Mouse (Mus musculus): Measurements from ENCODE around the gene Wdr46. TPM values are rescaled to one million over a fixed set of nuclear protein-coding genes. Genes with fewer than 3 reads are reported as not detected.
"Not testable (repeated sequence)": the region's sequence is repeated elsewhere in the genome, so short reads cannot be mapped to it uniquely, and the experiment has no call there.

The Wdr46 gene
- polyA plus RNA-seq, 1 experiment from 2014 or later, result 42.6 TPM

DNA sequence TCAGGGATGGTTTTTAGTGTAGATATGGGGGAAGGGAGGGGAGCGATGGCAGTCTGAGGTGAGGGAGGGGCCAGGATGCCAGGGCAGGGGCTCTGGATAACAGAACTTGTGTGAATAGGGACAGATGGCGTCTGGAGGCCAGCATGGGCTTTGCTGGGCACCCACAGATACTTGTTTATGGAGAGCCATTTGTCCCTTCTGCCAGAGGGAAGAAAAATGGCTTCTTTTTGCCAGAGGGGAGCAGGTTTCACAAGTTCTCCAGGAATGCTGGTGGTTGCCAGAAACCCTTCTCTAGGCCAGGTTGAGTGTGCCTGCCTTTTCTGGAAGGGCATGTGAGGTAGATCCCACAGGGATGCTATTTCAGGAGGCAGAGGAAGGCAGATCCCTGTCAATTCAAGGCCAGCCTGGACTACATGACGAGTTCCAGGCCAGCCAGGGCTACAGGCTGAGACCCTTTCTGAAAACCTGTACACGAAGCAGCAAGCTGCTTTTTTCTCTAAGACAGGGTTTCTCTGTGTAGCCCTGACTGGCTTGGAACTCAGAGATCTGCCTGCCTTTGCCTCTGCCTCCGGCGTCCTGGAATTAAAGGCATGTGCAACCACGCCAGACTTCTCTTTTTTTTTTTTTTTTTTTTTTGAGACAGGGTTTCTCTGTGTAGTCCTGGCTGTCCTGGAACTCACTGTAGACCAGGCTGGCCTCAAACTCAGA, 40.0 kb upstream of the Wdr46 start:
- Histone ChIP-seq H3K4me3 (ENCODE audit: low read depth, low read length) (no peak overlapping the region), H3K9me3 (ENCODE audit: control insufficient read depth, low read length) (no peaks in the 10 kb centered on the region), H3K9ac (ENCODE audit: low read length) (no peak overlapping the region), H3K4me2 (ENCODE audit: low read depth, low read length, severe bottlenecking) (no peak overlapping the region), H3K36me3 (ENCODE audit: control insufficient read depth, insufficient read depth, low read length) (no peaks in the 10 kb centered on the region), H3K27ac (ENCODE audit: low read depth, low read length) (no peak overlapping the region), H3K27me3 (ENCODE audit: control insufficient read depth, insufficient read depth, low read length) (no peaks in the 10 kb centered on the region), H3K4me1 (replicated peaks; ENCODE audit: control insufficient read depth, insufficient read depth, low read length) (no peaks in the 10 kb centered on the region)
- no peak for DNase-seq (ENCODE audit: low spot score)
- WGBS, result 75% methylated on average over 7 of the region's 7 CpGs
- ATAC-seq (replicated peaks; ENCODE audit: low FRiP score), result no peak

DNA sequence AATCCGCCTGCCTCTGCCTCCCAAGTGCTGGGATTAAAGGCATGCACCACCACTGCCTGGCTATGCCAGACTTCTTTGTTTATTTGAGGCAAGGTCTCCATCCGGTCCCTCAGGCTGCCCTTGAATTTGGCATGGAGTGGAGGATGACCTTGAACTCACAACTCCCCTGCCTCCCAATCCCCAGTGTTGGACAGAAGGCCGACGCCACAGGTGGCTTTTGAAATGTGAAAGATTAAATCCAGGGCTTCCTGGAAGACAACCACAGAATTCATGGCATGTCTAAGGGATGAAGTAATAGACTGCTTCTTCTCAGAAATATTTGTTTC, 39.5 kb upstream of the Wdr46 start:
- H3K27me3 ChIP-seq (ENCODE audit: control insufficient read depth, insufficient read depth, low read length), result no peaks in the 10 kb centered on the region
- DNase-seq (ENCODE audit: low spot score) (no peak), ATAC-seq (replicated peaks; ENCODE audit: low FRiP score) (no peak)
- H3K9ac ChIP-seq (ENCODE audit: low read length), result no peak overlapping the region
- H3K27ac ChIP-seq (ENCODE audit: low read depth, low read length), result no peak overlapping the region
- H3K4me3 ChIP-seq (ENCODE audit: low read depth, low read length), result no peak overlapping the region
- no peaks in the 10 kb centered on the region for H3K36me3 ChIP-seq (ENCODE audit: control insufficient read depth, insufficient read depth, low read length)
- no peaks in the 10 kb centered on the region for H3K9me3 ChIP-seq (ENCODE audit: control insufficient read depth, low read length)
- WGBS, result 82% methylated on average over 4 of the region's 4 CpGs
- H3K4me1 ChIP-seq (replicated peaks; ENCODE audit: control insufficient read depth, insufficient read depth, low read length), result no peaks in the 10 kb centered on the region
- no peak overlapping the region for H3K4me2 ChIP-seq (ENCODE audit: low read depth, low read length, severe bottlenecking)

DNA sequence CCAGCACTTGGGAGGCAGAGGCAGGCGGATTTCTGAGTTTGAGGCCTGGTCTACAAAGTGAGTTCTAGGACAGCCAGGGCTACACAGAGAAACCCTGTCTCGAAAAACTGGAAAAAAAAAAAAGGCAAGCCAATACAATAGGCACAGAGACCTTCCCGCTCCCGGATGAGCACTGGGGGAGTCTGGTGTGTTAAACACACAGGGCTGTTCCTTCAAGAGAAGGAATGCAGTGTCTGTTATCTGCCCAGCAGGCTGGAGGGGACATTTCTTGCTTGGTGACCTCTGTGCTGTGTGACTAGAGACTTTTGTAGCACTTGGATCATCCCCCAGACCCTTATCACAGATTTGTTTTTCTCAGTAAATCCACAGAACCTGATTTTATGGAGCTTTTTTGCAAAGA, 38.8 kb upstream of the Wdr46 start:
- no peak overlapping the region for H3K27ac ChIP-seq (ENCODE audit: low read depth, low read length)
- ATAC-seq (replicated peaks; ENCODE audit: low FRiP score), result no peak
- WGBS, result 76% methylated on average over 4 of the region's 4 CpGs
- no peaks in the 10 kb centered on the region for H3K9me3 ChIP-seq (ENCODE audit: control insufficient read depth, low read length)
- no peaks in the 10 kb centered on the region for H3K36me3 ChIP-seq (ENCODE audit: control insufficient read depth, insufficient read depth, low read length)
- DNase-seq (ENCODE audit: low spot score), result no peak
- no peaks in the 10 kb centered on the region for H3K4me1 ChIP-seq (replicated peaks; ENCODE audit: control insufficient read depth, insufficient read depth, low read length)
- H3K9ac ChIP-seq (ENCODE audit: low read length), result no peak overlapping the region
- H3K4me3 ChIP-seq (ENCODE audit: low read depth, low read length), result no peak overlapping the region
- H3K4me2 ChIP-seq (ENCODE audit: low read depth, low read length, severe bottlenecking), result no peak overlapping the region
- H3K27me3 ChIP-seq (ENCODE audit: control insufficient read depth, insufficient read depth, low read length), result no peaks in the 10 kb centered on the region

GRCm38 (mm10) chr17:33902079-33902478, 38.4 kb upstream of the Wdr46 start:
- Histone ChIP-seq H3K9me3 (ENCODE audit: control insufficient read depth, low read length) (no peaks in the 10 kb centered on the region), H3K9ac (ENCODE audit: low read length) (no peak overlapping the region), H3K27ac (ENCODE audit: low read depth, low read length) (no peak overlapping the region), H3K36me3 (ENCODE audit: control insufficient read depth, insufficient read depth, low read length) (no peaks in the 10 kb centered on the region), H3K27me3 (ENCODE audit: control insufficient read depth, insufficient read depth, low read length) (no peaks in the 10 kb centered on the region), H3K4me3 (ENCODE audit: low read depth, low read length) (no peak overlapping the region), H3K4me1 (replicated peaks; ENCODE audit: control insufficient read depth, insufficient read depth, low read length) (no peaks in the 10 kb centered on the region), H3K4me2 (ENCODE audit: low read depth, low read length, severe bottlenecking) (no peak overlapping the region)
- no peak for ATAC-seq (replicated peaks; ENCODE audit: low FRiP score)
- WGBS, result 87% methylated on average over 4 of the region's 4 CpGs
- no peak for DNase-seq (ENCODE audit: low spot score)

GRCm38 (mm10) chr17:33902491-33902890, 38.0 kb upstream of the Wdr46 start:
- H3K4me1 ChIP-seq (replicated peaks; ENCODE audit: control insufficient read depth, insufficient read depth, low read length), result no peaks in the 10 kb centered on the region
- no peak overlapping the region for H3K9ac ChIP-seq (ENCODE audit: low read length)
- DNase-seq (ENCODE audit: low spot score) (no peak), ATAC-seq (replicated peaks; ENCODE audit: low FRiP score) (no peak)
- no peak overlapping the region for H3K27ac ChIP-seq (ENCODE audit: low read depth, low read length)
- whole genome bisulfite sequencing, result 90% methylated on average over 7 of the region's 7 CpGs
- no peak overlapping the region for H3K4me2 ChIP-seq (ENCODE audit: low read depth, low read length, severe bottlenecking)
- H3K36me3 ChIP-seq (ENCODE audit: control insufficient read depth, insufficient read depth, low read length), result no peaks in the 10 kb centered on the region
- H3K27me3 ChIP-seq (ENCODE audit: control insufficient read depth, insufficient read depth, low read length), result no peaks in the 10 kb centered on the region
- H3K9me3 ChIP-seq (ENCODE audit: control insufficient read depth, low read length), result no peaks in the 10 kb centered on the region
- no peak overlapping the region for H3K4me3 ChIP-seq (ENCODE audit: low read depth, low read length)

- ATAC-seq (replicated peaks; ENCODE audit: low FRiP score); H3K36me3 ChIP-seq (ENCODE audit: control insufficient read depth, insufficient read depth, low read length); H3K9me3 ChIP-seq (ENCODE audit: control insufficient read depth, low read length); H3K4me3 ChIP-seq (ENCODE audit: low read depth, low read length); H3K27me3 ChIP-seq (ENCODE audit: control insufficient read depth, insufficient read depth, low read length); DNase-seq (ENCODE audit: low spot score); H3K9ac ChIP-seq (ENCODE audit: low read length); H3K27ac ChIP-seq (ENCODE audit: low read depth, low read length); H3K4me1 ChIP-seq (replicated peaks; ENCODE audit: control insufficient read depth, insufficient read depth, low read length); H3K4me2 ChIP-seq (ENCODE audit: low read depth, low read length, severe bottlenecking): not testable (repeated sequence)
- 79% methylated on average over 6 of the region's 6 CpGs for WGBS
Measured at GRCm38 (mm10) chr17:33903911-33904651, 36.4 kb upstream of the Wdr46 start.

GRCm38 (mm10) chr17:33904835-33905234, 35.6 kb upstream of the Wdr46 start, which contains the start of gene Platr17:
Gene Platr17, plus strand, starts transcription at chr17:33905135.
- not testable (repeated sequence) for H3K27me3 ChIP-seq (ENCODE audit: control insufficient read depth, insufficient read depth, low read length); H3K27ac ChIP-seq (ENCODE audit: low read depth, low read length); DNase-seq (ENCODE audit: low spot score); H3K9me3 ChIP-seq (ENCODE audit: control insufficient read depth, low read length); H3K4me3 ChIP-seq (ENCODE audit: low read depth, low read length); H3K9ac ChIP-seq (ENCODE audit: low read length); H3K4me1 ChIP-seq (replicated peaks; ENCODE audit: control insufficient read depth, insufficient read depth, low read length); H3K4me2 ChIP-seq (ENCODE audit: low read depth, low read length, severe bottlenecking); ATAC-seq (replicated peaks; ENCODE audit: low FRiP score); H3K36me3 ChIP-seq (ENCODE audit: control insufficient read depth, insufficient read depth, low read length)
- WGBS, result 38% methylated on average over 3 of the region's 4 CpGs

GRCm38 (mm10) chr17:33908331-33909076, 32.0 kb upstream of the Wdr46 start:
- peaks cover 9% of the 10 kb centered on the region for H3K36me3 ChIP-seq (ENCODE audit: control insufficient read depth, insufficient read depth, low read length)
- DNase-seq (ENCODE audit: low spot score) (peak; percentile 75), ATAC-seq (replicated peaks; ENCODE audit: low FRiP score) (no peak; the same call in 1 of the 2 replicates)
- peak overlapping the region; percentile 79 for H3K27ac ChIP-seq (ENCODE audit: low read depth, low read length)
- no peaks in the 10 kb centered on the region for H3K27me3 ChIP-seq (ENCODE audit: control insufficient read depth, insufficient read depth, low read length)
- no peaks in the 10 kb centered on the region for H3K9me3 ChIP-seq (ENCODE audit: control insufficient read depth, low read length)
- peak overlapping the region; percentile 86 for H3K4me3 ChIP-seq (ENCODE audit: low read depth, low read length)
- H3K9ac ChIP-seq (ENCODE audit: low read length), result peak overlapping the region; percentile 73
- H3K4me1 ChIP-seq (replicated peaks; ENCODE audit: control insufficient read depth, insufficient read depth, low read length), result peaks cover 8% of the 10 kb centered on the region
- peak overlapping the region; percentile 98 for H3K4me2 ChIP-seq (ENCODE audit: low read depth, low read length, severe bottlenecking)
- WGBS, result under 1% methylated on average over 38 of the region's 44 CpGs

Measured in forebrain, embryonic 11.5 days (tissue).